Mouse (Mus musculus): ENCODE results near the gene Galnt10.
A peak's percentile ranks its signal among the peaks of the same experiment; 100 is the strongest.

The Galnt10 gene

GRCm38 (mm10) chr11:57645018-57645559, at the start of gene Galnt10:
Gene Galnt10, plus strand, starts transcription at chr11:57645442.
- DNase-seq, result peak; percentile 92

GRCm38 (mm10) chr11:57595899-57596298, 49.3 kb upstream of the Galnt10 start:
- no peak for DNase-seq

GRCm38 (mm10) chr11:57598161-57598560, 47.1 kb upstream of the Galnt10 start:
- DNase-seq, result no peak

- no peak for DNase-seq
Measured at GRCm38 (mm10) chr11:57599304-57599703, 45.9 kb upstream of the Galnt10 start.

- no peak for DNase-seq
Measured at GRCm38 (mm10) chr11:57600113-57600512, 45.1 kb upstream of the Galnt10 start.

- DNase-seq, result no peak
Measured at GRCm38 (mm10) chr11:57600621-57601121, 44.6 kb upstream of the Galnt10 start.

- no peak for DNase-seq
Measured at GRCm38 (mm10) chr11:57601806-57602455, 43.3 kb upstream of the Galnt10 start.

GRCm38 (mm10) chr11:57605086-57605485, 40.2 kb upstream of the Galnt10 start:
- no peak for DNase-seq

- DNase-seq, result no peak
Measured at GRCm38 (mm10) chr11:57605660-57606059, 39.6 kb upstream of the Galnt10 start.

GRCm38 (mm10) chr11:57614502-57614901, 30.7 kb upstream of the Galnt10 start:
- no peak for DNase-seq

- no peak for DNase-seq
Measured at GRCm38 (mm10) chr11:57615286-57615685, 30.0 kb upstream of the Galnt10 start.

GRCm38 (mm10) chr11:57615871-57616270, 29.4 kb upstream of the Galnt10 start:
- DNase-seq, result no peak

- DNase-seq, result peak; percentile 72
Measured at GRCm38 (mm10) chr11:57617526-57618264, 27.5 kb upstream of the Galnt10 start.

- DNase-seq, result no peak
Measured at GRCm38 (mm10) chr11:57621472-57621871, 23.8 kb upstream of the Galnt10 start.

GRCm38 (mm10) chr11:57621876-57622275, 23.4 kb upstream of the Galnt10 start:
- no peak for DNase-seq

- DNase-seq, result no peak
Measured at GRCm38 (mm10) chr11:57624490-57624893, 20.8 kb upstream of the Galnt10 start.

- no peak for DNase-seq
Measured at GRCm38 (mm10) chr11:57625465-57625864, 19.8 kb upstream of the Galnt10 start.

- peak; percentile 23 for DNase-seq
Measured at GRCm38 (mm10) chr11:57627086-57627735, 18.0 kb upstream of the Galnt10 start.

- no peak for DNase-seq
Measured at GRCm38 (mm10) chr11:57631805-57632485, 13.3 kb upstream of the Galnt10 start.

- no peak for DNase-seq
Measured at GRCm38 (mm10) chr11:57633006-57633405, 12.2 kb upstream of the Galnt10 start.

- no peak for DNase-seq
Measured at GRCm38 (mm10) chr11:57633975-57634585, 11.2 kb upstream of the Galnt10 start.

- no peak for DNase-seq
Measured at GRCm38 (mm10) chr11:57635148-57635547, 10.1 kb upstream of the Galnt10 start.

All from kidney, adult 18-20 months (tissue).